Mouse (Mus musculus): Measurements from ENCODE around the gene Rnf220. TPM values are rescaled to one million over a fixed set of nuclear protein-coding genes. Genes with fewer than 3 reads are reported as not detected.
A peak's percentile ranks its signal among the peaks of the same experiment; 100 is the strongest.

Rnf220 gene
- total and polyA plus RNA-seq, 2 experiments from 2014 or later: 25.6 to 62.3 TPM

DNA sequence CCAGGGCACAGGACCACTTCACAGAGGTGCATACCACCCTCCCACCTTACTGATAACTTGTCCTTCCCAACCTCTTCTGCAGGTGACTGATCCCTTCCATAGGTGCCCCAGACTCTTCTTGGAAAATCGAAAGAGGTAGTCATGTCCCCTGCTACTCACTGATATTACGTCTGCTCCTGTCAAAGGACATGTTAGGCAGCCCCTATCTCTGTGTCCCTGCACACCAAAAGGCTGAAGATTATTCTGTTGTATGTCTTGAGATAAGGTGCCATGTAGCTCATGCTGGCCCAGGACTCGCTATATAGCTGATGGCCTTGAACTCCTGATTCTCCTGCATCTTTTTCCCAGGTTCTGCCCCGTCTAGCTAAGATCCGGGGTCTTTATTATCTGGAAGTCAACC, 29.1 kb upstream of the Rnf220 start:
- Histone ChIP-seq H3K27ac (ENCODE audit: low read depth) (no peak overlapping the region), H3K36me3 (replicated peaks; ENCODE audit: control insufficient read depth, insufficient read depth, low read length) (no peaks in the 10 kb centered on the region), H3K4me3 (ENCODE audit: low read depth, low read length) (no peak overlapping the region), H3K4me1 (ENCODE audit: control insufficient read depth, insufficient read depth) (no peaks in the 10 kb centered on the region), H3K9ac (replicated peaks; ENCODE audit: low read depth, low read length) (no peak overlapping the region), H3K9me3 (replicated peaks; ENCODE audit: control insufficient read depth, low read length) (no peaks in the 10 kb centered on the region), H3K4me2 (ENCODE audit: low read depth, low read length) (no peak overlapping the region), H3K27me3 (ENCODE audit: control insufficient read depth, insufficient read depth, low read length) (no peaks in the 10 kb centered on the region)
- no peak for DNase-seq (ENCODE audit: low spot score)
- TF ChIP-seq CTCF (IDR thresholded peaks at IDR 0.05; ENCODE audit: low read depth): no peak
- no peak for TF ChIP-seq EP300 (IDR thresholded peaks at IDR 0.05; ENCODE audit: low read depth)
- ATAC-seq (ENCODE audit: insufficient read depth, low read depth): no peak
- WGBS: 84% methylated on average over 5 of the region's 5 CpGs

DNA sequence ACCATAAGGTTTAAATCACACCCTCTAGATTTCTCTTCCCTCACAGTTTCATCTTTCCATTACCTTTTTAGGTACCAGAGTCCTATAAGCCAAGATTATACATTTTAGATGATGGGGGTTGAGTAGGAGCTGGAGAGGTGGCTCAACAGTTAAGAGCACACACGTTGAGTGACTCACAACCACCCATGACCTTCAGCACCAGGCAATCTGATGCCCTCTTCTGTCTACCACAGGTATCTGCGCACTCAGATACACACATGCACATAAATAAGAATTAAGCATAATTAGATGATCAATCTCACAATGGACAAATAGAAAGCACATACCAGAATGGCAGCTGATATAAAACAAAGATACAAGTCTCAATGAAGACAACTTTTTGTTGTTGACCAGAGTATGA, 24.5 kb upstream of the Rnf220 start:
- TF ChIP-seq CTCF (IDR thresholded peaks at IDR 0.05; ENCODE audit: low read depth): no peak
- H3K9ac ChIP-seq (replicated peaks; ENCODE audit: low read depth, low read length): no peak overlapping the region
- no peak overlapping the region for H3K4me3 ChIP-seq (ENCODE audit: low read depth, low read length)
- H3K27ac ChIP-seq (ENCODE audit: low read depth): no peak overlapping the region
- no peaks in the 10 kb centered on the region for H3K36me3 ChIP-seq (replicated peaks; ENCODE audit: control insufficient read depth, insufficient read depth, low read length)
- 50% methylated on average over 2 of the region's 2 CpGs for WGBS
- no peak for DNase-seq (ENCODE audit: low spot score)
- no peak overlapping the region for H3K4me2 ChIP-seq (ENCODE audit: low read depth, low read length)
- no peaks in the 10 kb centered on the region for H3K4me1 ChIP-seq (ENCODE audit: control insufficient read depth, insufficient read depth)
- no peaks in the 10 kb centered on the region for H3K27me3 ChIP-seq (ENCODE audit: control insufficient read depth, insufficient read depth, low read length)
- no peaks in the 10 kb centered on the region for H3K9me3 ChIP-seq (replicated peaks; ENCODE audit: control insufficient read depth, low read length)
- no peak for ATAC-seq (ENCODE audit: insufficient read depth, low read depth)

DNA sequence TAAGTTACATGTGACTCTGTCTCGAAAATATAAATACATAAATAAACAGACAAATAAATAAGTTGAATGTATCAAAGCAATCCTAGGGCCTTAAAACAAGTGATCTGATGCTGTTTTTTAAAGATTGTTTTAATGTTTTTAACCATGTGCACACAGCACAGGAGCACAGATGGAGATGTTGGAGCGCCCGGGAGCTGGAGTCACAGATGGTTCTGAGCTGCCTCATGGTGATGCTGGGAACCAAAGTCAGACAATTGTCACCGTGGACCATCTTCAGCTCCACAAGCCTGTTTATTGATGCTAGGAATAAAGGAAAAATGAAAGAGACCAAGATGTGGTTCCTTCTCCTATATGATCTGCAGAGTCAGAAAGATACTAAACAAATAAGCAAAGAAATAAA, 21.4 kb upstream of the Rnf220 start:
- no peak overlapping the region for H3K4me2 ChIP-seq (ENCODE audit: low read depth, low read length)
- H3K36me3 ChIP-seq (replicated peaks; ENCODE audit: control insufficient read depth, insufficient read depth, low read length): no peaks in the 10 kb centered on the region
- H3K4me3 ChIP-seq (ENCODE audit: low read depth, low read length): no peak overlapping the region
- no peak overlapping the region for H3K27ac ChIP-seq (ENCODE audit: low read depth)
- no peak overlapping the region for H3K9ac ChIP-seq (replicated peaks; ENCODE audit: low read depth, low read length)
- H3K27me3 ChIP-seq (ENCODE audit: control insufficient read depth, insufficient read depth, low read length): no peaks in the 10 kb centered on the region
- no peaks in the 10 kb centered on the region for H3K4me1 ChIP-seq (ENCODE audit: control insufficient read depth, insufficient read depth)
- ATAC-seq (ENCODE audit: insufficient read depth, low read depth): no peak
- H3K9me3 ChIP-seq (replicated peaks; ENCODE audit: control insufficient read depth, low read length): no peaks in the 10 kb centered on the region
- WGBS: 84% methylated on average over 4 of the region's 4 CpGs
- no peak for DNase-seq (ENCODE audit: low spot score)
- TF ChIP-seq EP300 (IDR thresholded peaks at IDR 0.05; ENCODE audit: low read depth): no peak
- TF ChIP-seq CTCF (IDR thresholded peaks at IDR 0.05; ENCODE audit: low read depth): no peak

DNA sequence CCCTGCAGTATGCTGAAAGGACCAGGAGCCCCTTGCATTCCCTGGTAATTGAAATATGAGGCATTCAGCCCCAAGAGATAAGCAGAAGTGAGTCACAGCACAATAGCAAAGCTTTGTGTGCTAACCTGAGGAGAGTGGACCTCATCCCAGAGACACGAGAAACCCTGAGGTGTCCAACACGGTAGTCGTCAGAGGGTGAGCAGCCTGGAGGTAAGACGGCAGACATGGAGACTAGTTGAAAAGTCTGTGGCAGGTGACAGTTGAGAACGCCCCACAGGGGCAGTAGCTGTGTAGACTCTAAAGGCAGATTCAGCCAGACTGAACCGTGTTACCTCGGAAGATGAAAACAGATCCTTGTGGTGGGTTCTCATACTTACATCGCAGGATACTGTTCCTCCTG, 2.2 kb upstream of the Rnf220 start:
- H3K27ac ChIP-seq (ENCODE audit: low read depth): no peak overlapping the region
- no peak overlapping the region for H3K4me3 ChIP-seq (ENCODE audit: low read depth, low read length)
- H3K27me3 ChIP-seq (ENCODE audit: control insufficient read depth, insufficient read depth, low read length): peaks cover 41% of the 10 kb centered on the region
- no peaks in the 10 kb centered on the region for H3K9me3 ChIP-seq (replicated peaks; ENCODE audit: control insufficient read depth, low read length)
- H3K4me1 ChIP-seq (ENCODE audit: control insufficient read depth, insufficient read depth): peaks cover 13% of the 10 kb centered on the region
- TF ChIP-seq CTCF (IDR thresholded peaks at IDR 0.05; ENCODE audit: low read depth): no peak
- TF ChIP-seq EP300 (IDR thresholded peaks at IDR 0.05; ENCODE audit: low read depth): no peak
- DNase-seq (ENCODE audit: low spot score): no peak
- no peak overlapping the region for H3K9ac ChIP-seq (replicated peaks; ENCODE audit: low read depth, low read length)
- ATAC-seq (ENCODE audit: insufficient read depth, low read depth): no peak
- no peaks in the 10 kb centered on the region for H3K36me3 ChIP-seq (replicated peaks; ENCODE audit: control insufficient read depth, insufficient read depth, low read length)
- no peak overlapping the region for H3K4me2 ChIP-seq (ENCODE audit: low read depth, low read length)
- WGBS: 78% methylated on average over 8 of the region's 8 CpGs

DNA sequence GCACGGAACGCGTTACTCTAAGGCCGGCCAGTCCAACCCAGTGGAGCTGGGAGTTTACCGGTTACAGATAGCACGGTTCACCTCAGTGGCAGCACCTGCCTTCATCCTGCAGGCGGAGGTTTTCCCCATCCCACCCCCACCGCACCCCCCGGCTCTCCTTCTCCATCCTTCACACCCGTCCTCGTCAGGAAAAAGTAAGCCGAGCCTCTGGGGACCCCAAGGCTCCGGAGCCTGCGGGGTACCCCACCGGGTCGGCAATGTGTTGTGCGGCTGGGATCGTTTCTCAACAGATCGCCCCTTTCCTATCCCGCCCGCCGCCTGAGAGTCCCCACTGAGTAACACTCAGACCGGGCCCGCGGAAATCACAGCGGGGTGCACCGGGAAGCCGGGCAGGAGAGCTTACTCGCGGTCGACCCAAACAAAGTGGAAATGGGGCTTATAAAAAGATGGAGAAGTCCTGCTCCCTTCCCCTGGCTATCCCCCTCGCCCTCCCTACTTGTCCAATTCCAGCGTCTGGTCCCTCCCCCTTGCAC, 917 bp downstream of the Rnf220 start:
- DNase-seq (ENCODE audit: low spot score) (no peak), ATAC-seq (ENCODE audit: insufficient read depth, low read depth) (no peak)
- Histone ChIP-seq H3K9me3 (replicated peaks; ENCODE audit: control insufficient read depth, low read length) (no peaks in the 10 kb centered on the region), H3K4me2 (ENCODE audit: low read depth, low read length) (peak overlapping the region; percentile 80), H3K27ac (ENCODE audit: low read depth) (no peak overlapping the region), H3K36me3 (replicated peaks; ENCODE audit: control insufficient read depth, insufficient read depth, low read length) (no peaks in the 10 kb centered on the region), H3K9ac (replicated peaks; ENCODE audit: low read depth, low read length) (0 out of 2 replicates have a peak overlapping the region, but pooled peaks have one; percentile 17), H3K4me3 (ENCODE audit: low read depth, low read length) (peak overlapping the region; percentile 49), H3K4me1 (ENCODE audit: control insufficient read depth, insufficient read depth) (peaks cover 13% of the 10 kb centered on the region), H3K27me3 (ENCODE audit: control insufficient read depth, insufficient read depth, low read length) (peaks cover 66% of the 10 kb centered on the region)
- WGBS: 2% methylated on average over 33 of the region's 33 CpGs
- no peak for TF ChIP-seq EP300 (IDR thresholded peaks at IDR 0.05; ENCODE audit: low read depth)
- no peak for TF ChIP-seq CTCF (IDR thresholded peaks at IDR 0.05; ENCODE audit: low read depth)

DNA sequence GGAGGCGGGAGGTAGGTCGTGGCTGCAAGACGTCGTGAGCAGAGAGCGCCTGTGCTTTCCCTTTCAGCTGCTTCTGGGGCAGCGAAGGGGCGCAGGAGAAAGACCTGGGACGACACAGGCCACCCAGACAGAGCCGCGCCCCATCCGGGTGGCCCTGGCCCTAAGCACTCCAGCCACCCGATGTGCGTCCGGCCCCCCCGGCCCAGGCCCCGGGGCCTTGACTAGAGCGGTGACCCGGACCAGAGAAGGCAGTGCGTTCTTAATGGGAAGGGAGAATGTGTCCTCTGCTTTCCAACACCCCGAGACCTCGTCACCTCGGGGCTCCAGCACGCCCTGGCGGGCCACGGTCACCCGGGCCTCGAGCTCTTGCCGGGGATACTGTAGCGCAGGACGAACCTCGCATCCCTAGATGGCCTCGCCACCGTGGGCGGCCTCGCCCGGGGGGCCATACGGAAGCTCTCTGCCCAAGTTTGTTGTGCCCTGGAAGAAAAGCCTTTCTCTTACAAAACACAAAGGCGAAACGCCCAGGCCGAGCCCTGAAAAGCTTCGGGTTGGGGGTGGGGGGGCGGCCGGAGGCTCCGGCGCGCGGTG, 1.8 kb downstream of the Rnf220 start:
- Histone ChIP-seq H3K36me3 (replicated peaks; ENCODE audit: control insufficient read depth, insufficient read depth, low read length) (no peaks in the 10 kb centered on the region), H3K4me3 (ENCODE audit: low read depth, low read length) (peak overlapping the region; percentile 49), H3K9me3 (replicated peaks; ENCODE audit: control insufficient read depth, low read length) (no peaks in the 10 kb centered on the region), H3K9ac (replicated peaks; ENCODE audit: low read depth, low read length) (peak overlapping the region; percentile 24), H3K27ac (ENCODE audit: low read depth) (no peak overlapping the region), H3K4me1 (ENCODE audit: control insufficient read depth, insufficient read depth) (peaks cover 13% of the 10 kb centered on the region), H3K4me2 (ENCODE audit: low read depth, low read length) (peak overlapping the region; percentile 80), H3K27me3 (ENCODE audit: control insufficient read depth, insufficient read depth, low read length) (peaks cover 75% of the 10 kb centered on the region)
- no peak for ATAC-seq (ENCODE audit: insufficient read depth, low read depth)
- WGBS: under 1% methylated on average over 47 of the region's 47 CpGs
- no peak for TF ChIP-seq CTCF (IDR thresholded peaks at IDR 0.05; ENCODE audit: low read depth)
- TF ChIP-seq EP300 (IDR thresholded peaks at IDR 0.05; ENCODE audit: low read depth): no peak
- no peak for DNase-seq (ENCODE audit: low spot score)
